Mouse (Mus musculus): ENCODE results near the gene Bpifb2. TPM values are rescaled to one million over a fixed set of nuclear protein-coding genes. Genes with fewer than 3 reads are reported as not detected.
"Not testable (repeated sequence)": the region's sequence is repeated elsewhere in the genome, so short reads cannot be mapped to it uniquely, and the experiment has no call there.

Bpifb2 gene
- total RNA-seq (2012; rRNA removed) (not detected in 2 replicates), polyA plus RNA-seq (2012; ENCODE audit: insufficient read depth in 1 of 2, insufficient read length in 2 of 2, low read depth in 1 of 2, low replicate concordance in 2 of 2, missing spikeins in 1 of 2) (not detected)

- Histone ChIP-seq H3K27me3 (ENCODE audit: control insufficient read depth in 1 of 2, insufficient read depth in 2 of 2, low read length in 2 of 2) (no peaks in the 10 kb centered on the region; a peak in 1 of 4 replicates), H3K9me3 (replicated peaks; ENCODE audit: insufficient read depth, low read length) (no peaks in the 10 kb centered on the region), H3K27ac (ENCODE audit: control insufficient read depth, low read depth, low read length) (no peak within 1 kb of the TSS), H3K9ac (ENCODE audit: control insufficient read depth, low read depth, low read length, poor library complexity, severe bottlenecking) (no peak within 1 kb of the TSS), H3K36me3 (ENCODE audit: control insufficient read depth in 1 of 2, insufficient read depth in 2 of 2, low read length in 2 of 2) (no peaks in the 10 kb centered on the region), H3K4me1 (ENCODE audit: control insufficient read depth in 1 of 2, insufficient read depth in 2 of 2, low read length in 2 of 2) (no peaks in the 10 kb centered on the region), H3K79me2 (ENCODE audit: control insufficient read depth, insufficient read depth, low read length, poor library complexity) (no peaks in the 10 kb centered on the region), H3K4me3 (ENCODE audit: control insufficient read depth in 1 of 2, insufficient read depth in 1 of 2, low read depth in 2 of 2, low read length in 2 of 2) (no peak within 1 kb of the TSS)
- no peak for DNase-seq (ENCODE audit: low read depth, low spot score)
- TF ChIP-seq POLR2AphosphoS2 (IDR thresholded peaks at IDR 0.05; ENCODE audit: low read length) (no peak), MAFK (IDR thresholded peaks at IDR 0.05; ENCODE audit: borderline replicate concordance, low read depth, low read length) (no peak), TAL1 (IDR thresholded peaks at IDR 0.05; ENCODE audit: low read length) (no peak), SIN3A (IDR thresholded peaks at IDR 0.05; ENCODE audit: low read length) (no peak), ZC3H11A (IDR thresholded peaks at IDR 0.05; ENCODE audit: low read depth, low read length) (no peak), GABPA (IDR thresholded peaks at IDR 0.05; ENCODE audit: low read depth, low read length) (no peak)
Observed at GRCm38 (mm10) chr2:153874745-153875144, at the start of gene Bpifb2. TSS of gene Bpifb2 (plus strand) at chr2:153875045.

GRCm38 (mm10) chr2:153825900-153826299 lies 48.9 kb upstream of the Bpifb2 start:
- not testable (repeated sequence) for H3K4me1 ChIP-seq (ENCODE audit: control insufficient read depth in 1 of 2, insufficient read depth in 2 of 2, low read length in 2 of 2); DNase-seq (ENCODE audit: low read depth, low spot score); H3K27me3 ChIP-seq (ENCODE audit: control insufficient read depth in 1 of 2, insufficient read depth in 2 of 2, low read length in 2 of 2)

GRCm38 (mm10) chr2:153827171-153827830 lies 47.5 kb upstream of the Bpifb2 start:
- no peak for TF ChIP-seq POLR2A (IDR thresholded peaks at IDR 0.05; ENCODE audit: control insufficient read depth in 1 of 2, insufficient read depth in 1 of 2, low read depth in 1 of 2, low read length in 2 of 2, poor library complexity in 1 of 2)
- TF ChIP-seq JUND (IDR thresholded peaks at IDR 0.05; ENCODE audit: low read depth, low read length), result no peak
- TF ChIP-seq ZNF384 (IDR thresholded peaks at IDR 0.05; ENCODE audit: low read depth, low read length), result no peak
- no peak for TF ChIP-seq MAZ (IDR thresholded peaks at IDR 0.05; ENCODE audit: low read depth, low read length)
- TF ChIP-seq NELFE (IDR thresholded peaks at IDR 0.05; ENCODE audit: low read depth, low read length), result no peak
- no peak for TF ChIP-seq MEF2A (IDR thresholded peaks at IDR 0.05; ENCODE audit: extremely low read depth, insufficient replicate concordance, low read depth, low read length, poor library complexity, severe bottlenecking)
- TF ChIP-seq CTCF (IDR thresholded peaks at IDR 0.05 in 2 of 3, conservative IDR thresholded peaks at IDR 0.05 in 1 of 3; ENCODE audit: control insufficient read depth in 1 of 3, insufficient read depth in 1 of 3, low read depth in 2 of 3, low read length in 3 of 3, poor library complexity in 1 of 3, severe bottlenecking in 1 of 3), result no peak
- TF ChIP-seq MAX (IDR thresholded peaks at IDR 0.05; ENCODE audit: low read length), result no peak
- no peak for TF ChIP-seq TAL1 (IDR thresholded peaks at IDR 0.05; ENCODE audit: low read length)
- TF ChIP-seq MYB (IDR thresholded peaks at IDR 0.05; ENCODE audit: low read depth, low read length), result no peak
- TF ChIP-seq ZC3H11A (IDR thresholded peaks at IDR 0.05; ENCODE audit: low read depth, low read length), result no peak
- TF ChIP-seq ZKSCAN1 (IDR thresholded peaks at IDR 0.05; ENCODE audit: low read depth, low read length), result no peak
- TF ChIP-seq POLR2AphosphoS5 (IDR thresholded peaks at IDR 0.05; ENCODE audit: borderline replicate concordance, low read depth, low read length), result no peak
- TF ChIP-seq RCOR1 (IDR thresholded peaks at IDR 0.05; ENCODE audit: low read depth, low read length), result no peak
- Histone ChIP-seq H3K79me2 (ENCODE audit: control insufficient read depth, insufficient read depth, low read length, poor library complexity) (no peaks in the 10 kb centered on the region), H3K27ac (ENCODE audit: control insufficient read depth, low read depth, low read length) (no peak overlapping the region), H3K4me3 (ENCODE audit: control insufficient read depth in 1 of 2, insufficient read depth in 1 of 2, low read depth in 2 of 2, low read length in 2 of 2) (no peak overlapping the region), H3K9me3 (replicated peaks; ENCODE audit: insufficient read depth, low read length) (no peaks in the 10 kb centered on the region), H3K27me3 (ENCODE audit: control insufficient read depth in 1 of 2, insufficient read depth in 2 of 2, low read length in 2 of 2) (no peaks in the 10 kb centered on the region), H3K36me3 (ENCODE audit: control insufficient read depth in 1 of 2, insufficient read depth in 2 of 2, low read length in 2 of 2) (no peaks in the 10 kb centered on the region), H3K9ac (ENCODE audit: control insufficient read depth, low read depth, low read length, poor library complexity, severe bottlenecking) (no peak overlapping the region), H3K4me1 (ENCODE audit: control insufficient read depth in 1 of 2, insufficient read depth in 2 of 2, low read length in 2 of 2) (no peaks in the 10 kb centered on the region)
- DNase-seq (ENCODE audit: low read depth, low spot score), result no peak

More at GRCm38 (mm10) chr2:153825900-153826299, 48.9 kb upstream of the Bpifb2 start:
- H3K36me3 ChIP-seq (ENCODE audit: control insufficient read depth in 1 of 2, insufficient read depth in 2 of 2, low read length in 2 of 2); H3K79me2 ChIP-seq (ENCODE audit: control insufficient read depth, insufficient read depth, low read length, poor library complexity); H3K9me3 ChIP-seq (replicated peaks; ENCODE audit: insufficient read depth, low read length); H3K4me3 ChIP-seq (ENCODE audit: control insufficient read depth in 1 of 2, insufficient read depth in 1 of 2, low read depth in 2 of 2, low read length in 2 of 2); H3K9ac ChIP-seq (ENCODE audit: control insufficient read depth, low read depth, low read length, poor library complexity, severe bottlenecking); H3K27ac ChIP-seq (ENCODE audit: control insufficient read depth, low read depth, low read length): not testable (repeated sequence)
